Mouse (Mus musculus) heart, adult 2 months (tissue): ENCODE results near the gene C2cd5. TPM values are rescaled to one million over a fixed set of nuclear protein-coding genes. Genes with fewer than 3 reads are reported as not detected.

Experiments
- DNase-seq, 2 experiments: peaks; one replicate each; pipeline ENCODE4 v3.0.0; 2021
- H3K27ac ChIP-seq: fragments of 200-600 bp; 2 replicates; pipeline ENCODE4 v1.8.1; 2022
- H3K27me3 ChIP-seq: fragments of 200-500 bp; 2 replicates; pipeline ENCODE4 v1.6.1; 2012; ENCODE audit warnings: mild to moderate bottlenecking, low read length, inconsistent platforms, mixed read lengths; ENCODE audit not compliant: control insufficient read depth, insufficient read depth
- H3K36me3 ChIP-seq: fragments of 200-500 bp; 2 replicates; pipeline ENCODE4 v1.6.1; 2012; ENCODE audit warnings: low read length, inconsistent platforms; ENCODE audit not compliant: control insufficient read depth, insufficient read depth
- H3K4me1 ChIP-seq: fragments of 200-500 bp; 2 replicates; pipeline ENCODE4 v1.6.1; 2011; ENCODE audit warnings: low read length; ENCODE audit not compliant: control insufficient read depth, insufficient read depth
- H3K4me3 ChIP-seq: fragments of 200-600 bp; 2 replicates; pipeline ENCODE4 v1.8.1; 2022
- H3K79me2 ChIP-seq: fragments of 200-500 bp; replicated peaks from 2 replicates; pipeline ENCODE4 v1.6.1; 2012; ENCODE audit warnings: mild to moderate bottlenecking, inconsistent platforms, low read length, moderate library complexity, mixed read lengths; ENCODE audit not compliant: control insufficient read depth, insufficient read depth
- H3K9ac ChIP-seq: fragments of 200-500 bp; 2 replicates; pipeline ENCODE4 v1.6.1; 2012; ENCODE audit warnings: low read depth, mild to moderate bottlenecking, control low read depth, inconsistent platforms, low read length, mixed read lengths
- CTCF ChIP-seq: fragments of 200-600 bp; IDR thresholded peaks from 2 replicates; pipeline ENCODE4 v1.8.1; 2022; ENCODE audit warnings: antibody characterized with exemption, mild to moderate bottlenecking, moderate library complexity
- EP300 ChIP-seq: fragments of 200-500 bp; IDR thresholded peaks from 2 replicates; pipeline ENCODE4 v1.6.1; 2011; ENCODE audit warnings: low read depth, low read length, control low read depth; ENCODE audit not compliant: insufficient read depth
- POLR2A ChIP-seq: fragments of 200-500 bp; IDR thresholded peaks from 2 replicates; pipeline ENCODE4 v1.6.1; 2011; ENCODE audit warnings: mild to moderate bottlenecking, low read depth, low read length, control low read depth; ENCODE audit not compliant: insufficient read depth
- WGBS: fragments of 180-500 bp; shearing (Covaris S2); methylation state at CpG from one replicate; pipeline ENCODE4 v1.1.7; 2018; 5-methylcytosine and 5-hydroxymethylcytosine counted together
- intact Hi-C: fragments of 180-260 bp; cut with DNase I; formaldehyde crosslinking; loops from one replicate; pipeline ENCODE4 v1.15.1; 2025
- long read RNA-seq: library from polyadenylated mRNA; stranded (forward); transcript quantifications from one replicate; pipeline ENCODE4 v2.0.0, GENCODE M21; 2021
- polyA plus RNA-seq: library from polyadenylated mRNA; depleted of rRNA; stranded (reverse); fragments of >200 nt; gene quantifications from 2 replicates; pipeline ENCODE4 v1.2.3, GENCODE M21; 2012; rRNA removed
- total RNA-seq, 2 experiments: library from RNA; stranded (reverse); gene quantifications; 2 replicates each; pipeline ENCODE4 v1.2.3; 2021

C2cd5 gene
- total RNA-seq, result 10 to 100 TPM in 1 of 2 experiments, 1 to 10 TPM in 1; 9.9 to 10.7 TPM
- 8.6 and 12.0 TPM in 2 replicates for polyA plus RNA-seq
- long read RNA-seq, partial matches to known transcripts, result 6 of 12 reads
- long read RNA-seq, other reads (novel, unspliced or antisense), result 6 of 12 reads

- no peaks in the 10 kb centered on the region for H3K27me3 ChIP-seq
These were observed at the start of gene C2cd5 for GRCm38 (mm10) chr6:143099681-143100382. C2cd5 (minus strand) TSS chr6:143100141.

GRCm38 (mm10) chr6:143148868-143149267 lies 48.9 kb upstream of the C2cd5 start:
- intact Hi-C loops, result no loop called here
- no peak for TF ChIP-seq CTCF
- no peak for TF ChIP-seq EP300
- no peak for TF ChIP-seq POLR2A
- no peak for DNase-seq

More at GRCm38 (mm10) chr6:143099681-143100382, at the start of gene C2cd5:
- Histone ChIP-seq H3K9ac (peak within 1 kb of the TSS; percentile 75), H3K27ac (peak within 1 kb of the TSS; percentile 86), H3K36me3 (no peaks in the 10 kb centered on the region), H3K79me2 (no peaks in the 10 kb centered on the region), H3K4me3 (peak within 1 kb of the TSS; percentile 67), H3K4me1 (no peaks in the 10 kb centered on the region; the same call in 1 of the 2 replicates)
- under 1% methylated on average over 75 of the region's 75 CpGs for WGBS
- peak; percentile 97 for DNase-seq
- TF ChIP-seq CTCF (no peak), POLR2A (peak; percentile 56), EP300 (peak; percentile 60; the same call in 1 of the 2 replicates)
- intact Hi-C loops, result loop anchor here (2.0 kb wide), 1 partner anchor 67 kb away; the partner anchor contains the start of gene Etnk1

GRCm38 (mm10) chr6:143146756-143147155 lies 46.8 kb upstream of the C2cd5 start:
- intact Hi-C loops, result loop anchor here (2.0 kb wide), 1 partner anchor 20 kb away; the partner anchor contains the start of gene Etnk1
- no peaks in the 10 kb centered on the region; the same call in 1 of the 2 replicates for H3K27me3 ChIP-seq
- H3K9ac ChIP-seq, result no peak overlapping the region
- no peaks in the 10 kb centered on the region for H3K79me2 ChIP-seq
- peak overlapping the region; percentile 8 for H3K27ac ChIP-seq
- TF ChIP-seq EP300, result no peak
- no peaks in the 10 kb centered on the region for H3K4me1 ChIP-seq
- WGBS, result 35% methylated on average over 8 of the region's 8 CpGs
- no peaks in the 10 kb centered on the region for H3K36me3 ChIP-seq
- peak; percentile 26 to 73 for DNase-seq
- no peak overlapping the region for H3K4me3 ChIP-seq

More at GRCm38 (mm10) chr6:143148868-143149267, 48.9 kb upstream of the C2cd5 start:
- H3K36me3 ChIP-seq, result no peaks in the 10 kb centered on the region
- H3K4me1 ChIP-seq, result peaks cover 2% of the 10 kb centered on the region
- H3K27ac ChIP-seq, result no peak overlapping the region
- no peak overlapping the region for H3K9ac ChIP-seq
- no peaks in the 10 kb centered on the region for H3K79me2 ChIP-seq
- no peak overlapping the region for H3K4me3 ChIP-seq
- no peaks in the 10 kb centered on the region; the same call in 1 of the 2 replicates for H3K27me3 ChIP-seq

GRCm38 (mm10) chr6:143145051-143145450 lies 45.1 kb upstream of the C2cd5 start:
- no peak for TF ChIP-seq CTCF
- TF ChIP-seq EP300, result no peak
- no peak for TF ChIP-seq POLR2A
- Histone ChIP-seq H3K27me3 (no peaks in the 10 kb centered on the region; the same call in 1 of the 2 replicates), H3K9ac (no peak overlapping the region), H3K36me3 (no peaks in the 10 kb centered on the region), H3K27ac (no peak overlapping the region), H3K79me2 (no peaks in the 10 kb centered on the region), H3K4me1 (no peaks in the 10 kb centered on the region), H3K4me3 (no peak overlapping the region)
- intact Hi-C loops, result no loop called here
- WGBS, result 70% methylated on average over 7 of the region's 7 CpGs
- DNase-seq, result no peak

GRCm38 (mm10) chr6:143144556-143144955 lies 44.6 kb upstream of the C2cd5 start:
- intact Hi-C loops, result no loop called here
- WGBS, result 95% methylated on average over 2 of the region's 2 CpGs
- TF ChIP-seq CTCF, result no peak
- TF ChIP-seq EP300, result no peak
- TF ChIP-seq POLR2A, result no peak

GRCm38 (mm10) chr6:143143775-143144273 lies 43.9 kb upstream of the C2cd5 start:
- H3K79me2 ChIP-seq, result no peaks in the 10 kb centered on the region
- no peaks in the 10 kb centered on the region; the same call in 1 of the 2 replicates for H3K27me3 ChIP-seq
- no peak overlapping the region for H3K9ac ChIP-seq
- no peaks in the 10 kb centered on the region for H3K36me3 ChIP-seq
- H3K4me3 ChIP-seq, result no peak overlapping the region
- intact Hi-C loops, result no loop called here
- no peak overlapping the region for H3K27ac ChIP-seq
- H3K4me1 ChIP-seq, result no peaks in the 10 kb centered on the region
- TF ChIP-seq CTCF (no peak), POLR2A (no peak), EP300 (no peak)
- WGBS, result 26% methylated on average over 19 of the region's 19 CpGs
- DNase-seq, result no peak

More at GRCm38 (mm10) chr6:143144556-143144955, 44.6 kb upstream of the C2cd5 start:
- no peak for DNase-seq
- Histone ChIP-seq H3K27ac (no peak overlapping the region), H3K4me1 (no peaks in the 10 kb centered on the region), H3K36me3 (no peaks in the 10 kb centered on the region), H3K79me2 (no peaks in the 10 kb centered on the region), H3K27me3 (no peaks in the 10 kb centered on the region; the same call in 1 of the 2 replicates), H3K4me3 (no peak overlapping the region), H3K9ac (no peak overlapping the region)
